Mouse (Mus musculus) heart, adult 18-20 months (tissue): ENCODE measurements around the gene Efnb2. TPM values are rescaled to one million over a fixed set of nuclear protein-coding genes. Genes with fewer than 3 reads are reported as not detected.
A peak's percentile ranks its signal among the peaks of the same experiment; 100 is the strongest.

Source experiments
- DNase-seq, 2 experiments: peaks; one replicate each; pipeline ENCODE4 v3.0.0; 2021 to 2022; ENCODE audit warnings: mixed read lengths in 1 of 2
- long read RNA-seq, 2 experiments: library from polyadenylated mRNA; stranded (forward); transcript quantifications; one replicate each; pipeline ENCODE4 v2.0.0; 2021
- total RNA-seq, 2 experiments: library from RNA; stranded (reverse); gene quantifications; 2 replicates each; pipeline ENCODE4 v1.2.3; 2021

Efnb2 gene
- 10 to 100 TPM; 12.3 to 13.9 TPM for total RNA-seq
- long read RNA-seq, experiment 1, partial matches to known transcripts: 1 of 6 reads
- long read RNA-seq, experiment 1, other reads (novel, unspliced or antisense): 5 of 6 reads
- long read RNA-seq, experiment 2, partial matches to known transcripts: 0 of 3 reads
- long read RNA-seq, experiment 2, other reads (novel, unspliced or antisense): 3 of 3 reads

DNA sequence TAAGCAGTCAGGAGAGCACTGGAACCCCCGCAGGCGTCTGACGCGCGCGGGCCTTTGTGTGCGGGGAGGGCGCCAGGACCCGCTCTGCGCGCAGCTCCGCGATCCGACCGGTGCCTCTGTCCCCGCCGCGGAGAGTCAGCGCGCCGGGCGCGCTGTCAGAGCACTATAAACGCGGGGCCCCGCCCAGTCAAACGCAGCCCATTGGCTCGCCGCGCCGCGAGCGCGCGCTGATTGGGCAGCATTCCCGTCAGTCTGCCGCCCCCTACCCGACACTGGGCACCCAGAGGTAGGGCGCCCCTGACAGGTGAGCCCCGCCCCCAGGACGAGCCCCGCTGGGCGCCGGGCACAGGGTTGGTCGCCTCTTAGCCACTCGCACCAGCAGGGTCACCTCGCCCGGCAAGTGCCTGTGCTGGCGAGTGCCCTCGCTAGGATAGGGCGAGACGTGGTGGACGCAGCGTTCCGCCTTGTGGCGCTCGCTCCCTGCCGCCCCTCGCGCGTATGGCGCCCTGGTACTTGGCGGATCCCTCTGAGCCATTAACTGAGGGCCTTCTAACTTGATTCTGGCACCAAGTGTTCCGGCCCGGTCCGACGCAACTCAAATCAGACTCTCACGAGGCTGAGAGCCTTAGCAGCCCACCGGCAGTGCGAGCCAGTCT lies at the start of gene Efnb2:
Gene Efnb2, minus strand, starts transcription at position 140 of the 656 bp plus-strand sequence.
- DNase-seq: peak; percentile 96 to 97

DNA sequence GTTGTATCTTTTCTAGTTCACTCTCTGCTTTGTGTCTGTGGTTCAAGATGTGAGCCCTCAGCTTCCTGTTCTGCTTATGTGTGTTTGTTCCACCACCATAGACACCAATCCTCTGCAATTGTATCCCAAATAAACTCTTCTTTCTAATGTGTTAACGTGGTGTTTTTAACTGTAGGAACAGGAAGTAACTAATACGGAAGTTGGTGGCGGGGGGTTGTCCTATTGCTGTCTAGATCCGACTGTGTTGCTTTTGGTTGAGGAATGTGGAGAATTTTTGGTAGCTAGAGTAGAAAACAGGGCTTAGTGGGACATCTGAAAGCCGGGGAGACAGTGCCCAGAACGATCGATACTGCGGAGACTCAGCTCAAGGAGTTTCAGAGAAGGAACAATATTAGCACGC lies 43.8 kb upstream of the Efnb2 start:
- DNase-seq: no peak

DNA sequence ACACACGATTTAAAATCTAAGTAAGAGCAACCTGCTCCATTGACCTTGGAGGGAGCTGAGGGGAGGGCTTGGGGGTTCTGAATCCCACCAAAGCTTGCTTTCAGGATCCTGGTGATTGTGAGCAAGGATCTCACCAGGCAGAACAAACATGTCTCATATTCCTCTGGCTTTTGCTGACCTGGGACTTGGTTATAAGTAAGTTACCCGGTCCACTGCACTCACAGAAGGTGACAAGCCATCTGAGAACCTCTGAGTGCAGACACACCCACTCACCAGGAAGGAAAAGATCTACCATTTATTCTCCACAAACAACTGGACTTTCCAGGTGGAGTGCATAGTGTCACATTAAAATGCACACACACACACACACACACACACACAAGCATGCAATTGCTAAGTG lies 42.6 kb upstream of the Efnb2 start:
- no peak for DNase-seq

DNA sequence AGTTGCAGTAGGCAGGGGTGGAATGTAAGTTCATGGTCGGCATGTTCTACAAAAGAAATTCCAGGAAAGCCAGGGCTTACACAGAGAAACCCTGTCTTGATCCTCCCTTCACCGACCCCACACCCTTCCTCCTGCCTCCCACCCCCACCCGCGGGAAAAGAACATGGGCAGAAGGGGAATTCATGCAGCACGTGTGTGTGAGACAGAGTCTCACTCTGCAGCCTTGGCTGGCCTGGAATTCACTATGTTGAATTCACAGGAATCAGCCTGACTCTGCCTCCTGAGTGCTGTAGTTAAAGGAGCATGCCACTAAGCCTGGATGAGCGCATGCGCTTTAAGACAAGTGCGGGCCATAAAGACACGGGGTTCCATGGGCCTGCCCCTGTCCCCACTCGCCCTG lies 39.8 kb upstream of the Efnb2 start:
- no peak for DNase-seq

DNA sequence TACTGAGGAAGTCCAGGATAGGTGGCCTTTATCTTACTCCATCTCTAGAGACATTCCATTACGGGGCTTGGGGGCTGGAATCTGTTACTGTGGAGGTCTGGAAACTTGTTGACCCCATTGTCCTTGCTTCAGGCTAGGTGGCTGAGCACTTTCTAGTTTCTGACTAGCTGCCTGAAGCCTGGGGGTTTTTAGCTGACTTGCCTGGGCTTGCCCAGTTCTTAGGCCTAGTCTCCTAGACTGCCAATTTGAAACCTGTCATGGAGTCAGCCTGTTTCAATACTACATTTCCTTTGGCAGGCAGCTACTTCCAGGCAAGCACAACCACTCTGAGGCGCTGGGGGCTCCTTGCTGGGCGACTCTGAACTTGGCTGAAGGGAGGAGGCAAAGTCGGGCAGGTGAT lies 39.2 kb upstream of the Efnb2 start:
- DNase-seq: no peak

DNA sequence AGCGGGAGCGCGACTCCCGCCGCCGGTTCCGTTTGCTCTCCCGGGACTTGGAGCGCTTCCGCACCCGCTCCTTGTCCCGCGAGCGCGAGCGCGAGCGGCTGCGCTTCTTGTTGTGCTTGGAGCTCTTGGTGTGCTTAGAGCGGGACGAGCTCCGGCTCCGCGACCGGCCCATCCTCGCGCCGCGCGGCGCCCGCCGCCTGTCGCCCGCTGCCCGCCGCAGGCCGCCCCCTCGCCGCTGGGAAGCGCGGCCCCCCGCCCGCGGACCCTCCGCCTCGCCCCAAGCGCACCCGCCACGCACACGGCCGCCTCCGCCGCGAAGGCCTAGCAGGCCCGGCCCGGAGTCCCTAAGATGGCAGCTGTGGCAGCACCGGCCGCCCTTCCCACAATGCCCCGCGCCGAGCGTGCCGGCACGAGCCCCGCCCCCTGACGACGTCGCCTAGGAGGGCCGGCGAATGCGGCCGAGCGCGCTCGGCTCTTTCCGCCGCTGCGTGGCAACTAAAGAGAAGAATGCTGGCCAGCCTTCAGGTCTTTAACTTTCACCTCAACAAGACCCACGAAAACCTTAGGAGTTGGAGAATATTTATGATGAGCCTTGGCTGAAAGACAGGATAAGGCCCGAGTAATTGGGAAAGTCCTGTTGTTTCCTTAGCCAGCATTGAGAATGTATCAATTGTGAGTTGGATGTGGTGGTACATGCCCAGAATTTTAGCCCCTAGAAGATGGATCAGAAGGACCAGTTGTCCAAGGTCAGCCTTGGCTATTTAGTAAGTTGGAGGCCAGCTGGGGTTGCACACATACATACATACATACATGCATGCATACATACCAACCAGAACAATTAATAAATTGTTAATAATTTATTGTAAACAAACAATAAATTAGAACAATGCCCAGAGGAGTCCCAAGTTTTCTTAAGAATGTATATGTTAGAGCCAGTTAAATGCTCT lies 29.4 kb upstream of the Efnb2 start, which contains the start of gene Arglu1:
Gene Arglu1, minus strand, starts transcription at position 376 of the 947 bp plus-strand sequence.
- DNase-seq: peak; percentile 97

DNA sequence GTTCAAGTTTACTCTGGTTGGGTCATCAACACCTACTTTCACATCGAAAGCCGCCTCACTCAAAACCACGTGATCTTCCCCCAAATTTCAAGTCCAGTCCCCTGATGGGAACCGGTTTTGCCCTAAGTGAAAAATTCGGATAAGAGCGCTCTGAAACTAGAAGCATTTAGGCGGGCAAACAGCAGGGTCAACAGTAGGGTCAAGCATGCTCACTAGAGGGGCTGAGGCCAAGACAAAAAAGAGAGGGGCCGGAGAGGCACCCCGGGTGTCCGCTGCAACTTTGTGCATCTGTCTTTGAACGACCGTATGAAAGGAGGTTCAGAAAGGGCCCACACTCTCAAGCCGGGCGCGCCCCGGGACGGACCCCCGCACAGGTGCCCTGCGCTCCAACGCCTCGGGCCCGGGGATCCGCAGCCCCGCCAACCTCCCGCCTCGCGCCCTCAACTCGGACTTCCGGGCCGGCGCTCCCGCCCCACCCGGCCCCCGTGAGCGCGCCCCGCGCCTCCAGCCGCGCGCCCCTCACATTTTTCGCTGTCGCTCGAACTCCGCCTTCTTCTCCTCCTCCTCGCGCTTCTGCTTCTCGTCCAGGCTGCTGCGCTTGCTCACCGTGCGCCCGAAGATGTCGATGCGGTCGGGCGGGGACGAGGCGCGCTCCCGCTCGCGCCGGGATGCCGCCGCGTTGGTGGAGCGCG lies 28.6 kb upstream of the Efnb2 start:
- peak; percentile 69 to 71 for DNase-seq

DNA sequence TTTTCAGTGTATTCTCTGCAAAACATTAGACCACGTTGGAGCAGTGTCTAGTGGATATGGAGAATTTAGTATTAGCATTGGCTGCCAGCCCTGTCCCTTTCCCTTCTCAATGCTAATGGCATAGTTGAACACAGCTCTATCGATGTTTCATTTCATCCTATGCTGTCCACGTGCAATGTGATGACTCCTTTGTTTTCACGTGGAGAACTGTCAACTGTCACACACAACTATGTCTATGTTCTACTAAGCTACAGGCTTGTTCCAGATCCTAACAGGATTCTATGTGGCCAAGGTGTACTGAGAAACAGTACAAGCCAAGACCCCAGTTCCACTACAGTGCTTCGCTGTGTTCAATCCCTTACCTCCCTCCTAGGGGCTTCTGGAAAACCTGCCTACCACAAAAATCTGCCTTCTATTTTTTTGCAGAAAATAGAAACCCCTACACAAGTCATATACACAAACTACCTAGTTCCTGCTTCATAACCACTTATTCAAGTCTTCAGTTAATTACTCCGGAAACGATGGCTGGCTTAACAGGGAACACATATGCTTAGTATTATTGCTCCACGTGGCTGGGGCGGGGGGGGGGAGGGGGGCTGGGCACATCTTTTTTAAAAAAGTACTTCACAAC lies 27.9 kb upstream of the Efnb2 start:
- peak in 1 of 2 experiments; percentile 15 for DNase-seq

DNA sequence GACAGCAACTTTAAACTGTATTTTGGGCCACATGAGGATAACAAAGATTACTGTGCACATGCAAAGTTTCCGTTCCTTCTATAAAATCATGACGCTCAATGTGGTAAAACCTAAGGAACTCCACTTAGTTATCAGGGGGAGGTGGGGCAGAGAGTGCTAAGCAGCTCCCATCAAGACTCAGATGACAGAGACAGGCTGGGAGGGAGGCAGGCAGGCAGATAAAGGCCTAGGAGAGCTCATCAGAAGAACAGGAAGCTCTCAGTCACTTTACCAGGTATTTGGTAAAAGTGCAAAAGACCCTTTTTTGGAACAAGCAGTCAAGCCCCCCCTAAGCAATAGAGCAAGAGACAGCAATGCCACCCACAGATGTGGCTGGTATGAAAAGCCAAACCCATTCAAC lies 24.5 kb upstream of the Efnb2 start:
- DNase-seq: no peak

DNA sequence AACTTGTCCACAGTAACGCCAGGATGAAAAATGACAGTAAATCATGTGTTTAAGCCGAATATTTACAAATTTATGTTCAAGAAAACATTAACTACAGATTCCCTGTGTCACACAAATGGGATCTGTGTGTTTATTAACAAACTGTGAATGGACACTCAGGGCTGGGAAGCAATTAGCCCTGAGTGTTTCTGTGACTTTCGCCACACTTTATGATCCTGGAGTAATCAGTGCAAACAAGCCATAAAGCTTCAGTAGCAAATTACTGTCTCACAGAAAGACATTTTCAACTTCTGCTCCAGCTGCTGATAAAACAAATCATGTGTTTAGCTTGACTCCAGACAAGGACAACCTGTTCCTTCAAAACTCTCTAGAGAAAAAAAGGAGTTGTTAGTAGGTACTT lies 21.7 kb upstream of the Efnb2 start:
- no peak for DNase-seq

DNA sequence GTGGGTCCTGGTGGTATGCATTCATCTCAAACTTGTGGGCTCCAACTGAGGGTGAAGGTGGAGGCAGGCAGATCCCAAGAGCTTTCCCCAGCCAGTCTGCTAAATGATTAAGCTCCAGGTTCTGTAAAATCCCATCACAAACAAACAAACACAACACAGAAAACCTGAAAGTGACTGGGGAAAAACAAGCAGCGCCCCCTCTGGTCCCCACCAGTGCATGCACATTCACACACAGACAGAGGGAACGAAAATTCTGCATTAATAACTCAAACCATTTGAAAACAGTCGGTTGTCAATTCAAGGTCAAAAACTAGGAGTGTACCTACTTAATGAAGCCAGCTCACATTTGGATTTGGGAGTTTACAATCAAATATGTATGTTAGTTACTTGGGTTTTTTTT lies 17.2 kb upstream of the Efnb2 start:
- no peak for DNase-seq

DNA sequence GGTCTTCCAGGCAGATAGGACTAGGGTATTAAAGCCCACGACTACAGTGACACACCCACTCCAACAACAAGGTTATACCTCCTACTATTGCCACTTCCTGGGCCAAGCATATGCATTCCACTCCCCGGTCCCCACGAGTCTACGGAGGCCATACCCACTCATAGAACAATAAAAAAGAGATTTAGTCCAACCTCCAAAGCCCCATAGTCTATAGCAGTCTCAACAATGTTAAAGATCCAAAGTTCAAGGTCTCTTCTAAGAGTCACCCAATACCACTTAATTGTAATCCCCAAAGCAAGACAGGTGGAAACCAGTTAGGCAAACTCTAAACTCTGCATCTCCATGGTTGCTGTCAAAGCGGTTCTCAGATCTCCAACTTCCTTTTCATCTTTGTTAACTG lies 13.8 kb upstream of the Efnb2 start:
- DNase-seq: no peak

DNA sequence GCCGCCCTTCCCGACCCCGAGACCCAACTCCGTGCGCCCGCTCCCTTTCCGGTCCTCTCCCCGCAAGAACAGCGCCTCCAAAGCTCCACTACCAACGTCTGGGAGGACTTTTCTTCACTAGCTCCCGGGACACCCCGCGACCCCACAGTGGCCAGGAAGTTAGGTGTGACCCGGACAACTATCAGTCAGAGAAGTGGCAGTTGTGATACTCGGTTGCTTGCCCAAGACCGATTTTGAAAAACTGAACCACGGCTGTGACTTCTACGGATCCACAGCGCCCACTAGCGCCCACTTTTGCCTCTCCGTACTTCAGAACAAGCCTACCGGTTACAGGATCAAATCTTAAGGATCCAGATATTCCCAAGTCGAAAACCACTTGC lies 707 bp upstream of the Efnb2 start:
- peak; percentile 88 to 96 for DNase-seq

DNA sequence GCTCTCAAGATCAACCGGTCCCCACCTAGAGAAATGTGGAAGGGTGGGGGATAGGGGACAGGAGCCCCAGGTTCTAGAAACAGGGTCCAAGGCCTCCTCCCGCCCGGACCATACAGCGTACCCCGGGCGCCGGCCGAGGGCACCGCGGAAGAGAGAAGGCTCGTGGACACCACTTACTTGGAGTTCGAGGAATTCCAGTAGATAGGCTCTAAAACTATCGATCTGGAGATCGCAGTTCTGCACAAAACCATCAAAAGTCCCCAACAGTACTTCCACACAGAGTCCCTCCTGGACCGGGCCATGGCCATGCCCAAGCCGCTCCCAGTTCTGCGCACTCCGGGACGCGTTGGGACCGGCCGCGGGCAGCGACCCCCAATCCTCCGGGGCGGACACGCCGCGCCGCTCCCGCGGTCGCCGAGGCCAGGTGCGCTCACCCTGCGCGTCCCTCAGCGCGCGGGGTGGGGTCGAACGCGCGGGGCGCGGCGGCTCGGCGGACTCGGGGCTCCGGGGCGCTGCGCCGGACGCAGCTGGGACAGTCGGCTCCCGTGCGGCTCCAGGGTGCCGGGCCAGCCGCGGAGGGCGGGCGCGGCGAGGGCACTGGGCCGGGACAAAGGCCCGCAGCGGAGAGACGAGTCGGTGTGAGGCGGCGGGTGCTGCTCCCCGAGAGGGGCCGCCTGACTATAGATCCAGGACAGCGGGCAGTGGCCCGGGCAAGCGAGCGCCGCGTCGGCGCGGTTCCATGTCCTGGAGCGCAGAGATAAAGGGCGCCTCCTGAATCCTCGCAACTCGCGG lies 539 bp downstream of the Efnb2 start:
- peak in 1 of 2 experiments; percentile 53 for DNase-seq

DNA sequence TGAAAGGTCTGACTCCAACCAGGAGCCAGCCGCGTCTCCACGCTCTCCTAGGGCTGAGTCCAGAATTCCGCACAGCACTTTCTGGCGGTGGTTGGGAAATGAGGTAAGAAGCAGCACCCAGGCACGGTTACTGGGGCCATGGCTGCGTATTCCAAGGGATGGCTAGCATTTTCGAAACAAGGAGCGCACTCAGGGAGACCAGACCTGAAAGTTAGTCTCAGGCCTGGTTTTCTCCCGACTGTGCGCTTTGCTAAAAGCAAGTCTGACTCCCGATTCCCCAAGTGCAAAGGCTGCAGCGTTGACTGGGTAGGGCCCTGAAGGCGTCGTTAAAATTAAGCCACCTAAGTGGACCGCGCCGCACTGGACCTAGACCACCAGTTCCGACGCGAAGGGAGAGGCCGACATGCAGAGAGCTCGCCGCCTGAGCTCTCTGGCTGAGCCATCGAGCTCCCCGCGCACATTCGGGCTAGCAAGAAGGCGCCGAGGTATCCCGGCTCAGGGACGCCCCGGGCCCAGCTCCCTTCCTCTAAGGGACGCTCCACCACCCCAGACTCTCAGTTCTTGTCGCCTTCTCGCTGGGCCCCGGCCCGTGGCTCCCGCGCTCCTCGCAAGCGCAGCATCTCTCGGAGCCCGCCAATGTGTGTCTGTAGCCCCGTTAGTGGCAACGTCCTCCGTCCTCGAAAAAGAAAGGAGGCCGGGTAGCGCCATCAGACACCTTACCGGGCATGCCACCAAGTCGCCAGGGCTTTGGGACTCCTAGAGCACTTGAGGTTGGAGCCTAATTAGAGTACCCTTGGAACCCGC lies 1.3 kb downstream of the Efnb2 start:
- DNase-seq: peak; percentile 22 to 57

DNA sequence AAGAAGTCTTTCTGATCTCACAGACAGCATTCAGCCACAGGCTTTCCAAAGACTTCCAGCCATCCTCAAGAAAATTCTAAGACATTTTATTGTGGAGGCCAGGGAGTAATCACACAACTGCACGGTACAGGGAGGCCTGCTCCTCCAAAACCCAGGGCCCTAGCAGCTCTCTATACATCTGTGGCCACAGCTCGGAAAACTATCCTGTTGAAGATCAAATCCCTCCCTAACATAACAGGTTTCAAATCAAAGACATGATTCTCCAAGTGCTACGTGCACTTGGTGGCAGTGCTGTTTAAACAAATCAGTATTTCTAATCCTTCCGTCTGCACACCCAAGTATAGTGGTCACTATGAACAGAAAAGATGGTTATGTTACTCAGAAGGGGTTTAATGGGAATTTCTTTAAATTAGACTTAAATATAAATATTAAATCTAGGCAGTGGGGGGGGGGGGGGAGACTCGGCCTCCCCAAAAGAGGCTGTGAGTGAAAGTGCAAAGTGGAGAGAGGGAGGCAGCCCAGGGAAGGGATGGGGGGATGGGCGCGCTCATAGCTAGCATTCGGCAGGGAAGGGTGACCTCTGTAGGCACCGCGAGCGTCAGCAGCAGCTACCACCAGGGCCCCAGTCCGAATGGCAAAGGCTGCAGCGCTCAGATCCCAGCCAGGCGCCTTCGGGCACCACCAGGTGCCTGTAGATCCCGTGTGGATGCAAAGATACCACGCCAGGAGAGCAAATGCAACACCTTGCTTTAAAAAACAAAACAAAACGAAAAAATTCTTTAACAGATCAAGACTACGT lies 2.4 kb downstream of the Efnb2 start:
- DNase-seq: peak; percentile 86

DNA sequence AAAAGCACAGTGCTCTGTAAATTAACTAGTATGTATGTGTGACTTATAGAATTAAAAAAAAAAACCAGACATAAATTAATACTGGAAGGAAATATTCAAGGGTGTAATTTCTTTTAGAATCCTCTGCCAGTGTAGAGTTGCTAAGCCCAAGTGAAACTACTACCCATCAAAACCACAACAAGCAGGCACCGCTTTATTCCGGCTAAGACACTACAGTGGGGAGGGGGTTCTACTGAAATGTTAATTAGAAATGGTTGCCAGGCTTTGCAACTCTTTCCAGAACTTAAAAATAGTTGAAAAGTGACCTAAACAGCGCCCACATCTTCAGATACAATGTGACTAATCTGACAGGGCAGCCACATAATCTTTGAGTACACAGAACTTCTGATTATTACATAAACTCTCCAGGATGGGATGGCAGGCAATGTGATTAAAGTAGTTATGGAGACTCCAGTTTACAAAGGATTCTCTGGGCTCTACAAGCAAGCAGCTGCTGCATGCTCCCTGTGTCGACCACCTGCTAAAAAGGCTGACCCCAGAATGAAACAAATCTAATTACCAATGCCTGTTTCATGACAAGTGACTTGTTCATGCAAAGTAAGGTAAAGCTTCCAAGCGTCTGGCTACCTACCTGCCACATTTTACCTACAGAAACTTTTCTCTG lies 3.2 kb downstream of the Efnb2 start:
- no peak for DNase-seq

DNA sequence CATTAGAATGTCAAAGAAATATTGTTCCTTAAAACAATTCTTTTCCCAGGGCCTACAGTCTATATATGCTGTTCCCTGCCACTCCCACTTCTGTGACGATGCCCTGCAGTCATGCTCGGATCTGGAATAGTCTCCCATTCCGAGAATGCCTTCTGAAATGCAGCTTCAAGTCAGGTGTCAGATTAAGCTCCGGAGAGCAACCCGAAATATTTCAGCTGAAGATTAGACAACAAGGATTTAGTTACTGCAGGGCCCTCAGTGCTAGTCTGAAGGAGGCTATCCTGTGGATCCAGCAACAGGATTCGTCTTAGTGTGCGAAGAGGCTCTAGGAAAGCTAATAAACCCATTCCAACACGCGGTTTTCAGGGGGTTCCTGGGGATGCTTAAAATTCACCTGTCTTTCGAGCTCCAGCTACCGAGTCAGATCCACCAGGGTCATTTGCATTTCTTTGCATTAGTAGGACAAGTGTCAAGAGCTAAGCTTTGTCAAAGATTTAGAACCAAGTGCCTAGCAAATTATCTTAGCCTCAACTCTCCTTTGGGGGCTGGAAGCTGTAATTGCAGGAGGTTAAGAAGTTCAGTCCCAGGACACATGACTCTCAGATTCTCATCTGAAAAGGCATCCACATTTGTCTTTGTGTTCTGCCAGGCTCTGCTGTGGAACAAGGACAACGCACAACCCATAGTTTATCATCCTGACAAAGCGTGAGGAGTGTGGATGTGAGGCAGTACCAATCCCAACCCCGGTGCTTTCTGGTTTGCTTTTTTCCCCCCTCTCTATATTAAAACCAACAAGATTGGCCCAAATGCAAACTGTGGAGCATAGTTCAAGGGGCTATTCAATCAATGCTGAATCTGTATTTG lies 4.2 kb downstream of the Efnb2 start:
- DNase-seq: no peak
